Mouse (Mus musculus): ENCODE data around the gene Kcnh1.

Kcnh1 gene

DNA sequence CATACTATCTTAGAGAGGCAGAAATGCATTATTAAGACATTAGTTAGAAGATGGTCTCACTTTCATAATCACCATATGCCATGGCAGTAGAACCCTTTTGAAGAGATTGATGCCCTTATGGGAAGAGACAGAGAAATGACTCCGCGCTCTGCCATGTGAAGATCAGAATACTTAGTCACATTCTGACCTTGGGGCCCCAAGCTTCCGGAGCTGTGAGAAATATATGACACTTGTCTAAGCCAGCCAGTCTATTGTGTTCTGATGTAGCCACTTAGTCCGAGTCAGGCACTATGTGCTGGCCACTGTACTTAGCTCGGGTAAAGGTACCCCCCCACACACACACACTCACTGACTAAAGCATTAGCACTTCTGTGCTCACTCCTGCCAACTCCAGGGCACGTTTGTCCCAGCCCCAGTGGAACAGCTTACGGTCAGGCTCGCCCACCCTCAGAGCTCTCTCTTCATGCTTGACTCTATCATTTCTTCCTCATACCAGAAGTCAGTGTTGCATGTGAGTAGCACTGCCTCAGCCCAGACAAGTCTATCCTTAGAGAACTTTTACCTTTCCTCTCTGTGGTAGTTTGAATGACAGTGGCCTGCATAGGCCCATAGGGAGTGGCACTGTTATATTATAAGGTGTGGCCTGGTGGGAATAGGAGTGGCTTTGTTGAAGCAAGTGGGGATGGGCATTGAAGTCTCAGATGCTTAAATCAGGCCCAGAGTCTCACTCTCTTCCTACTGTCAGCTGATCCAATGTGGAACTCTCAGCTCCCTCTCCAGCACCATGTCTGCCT is 212.5 kb downstream of the Kcnh1 start:
- in situ Hi-C loops (cut with MboI, MseI), result loop anchor here in 1 of 2 experiments (5.0 kb wide), 1 partner anchor 74 kb away; no protein-coding TSS in a partner anchor

DNA sequence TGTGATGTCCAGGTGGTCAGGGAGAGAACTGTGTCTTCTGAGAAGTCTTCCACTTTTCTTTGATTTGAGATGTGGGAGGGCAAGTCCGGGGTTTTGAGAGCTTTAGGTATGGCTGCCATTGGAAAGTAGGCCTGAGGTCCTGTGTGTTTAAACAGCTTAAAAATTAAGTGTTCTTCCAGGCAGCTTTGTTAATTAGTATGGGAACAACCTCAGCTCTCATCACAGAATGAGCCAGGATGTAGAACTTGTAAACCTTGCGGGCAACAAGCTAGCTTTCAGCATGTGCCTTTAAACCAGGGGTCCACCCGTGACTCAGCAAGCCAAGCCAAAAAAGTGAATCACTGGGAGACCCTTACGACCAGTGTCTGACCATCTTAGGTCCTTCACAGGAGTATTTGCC is 214.6 kb downstream of the Kcnh1 start:
- in situ Hi-C loops (cut with MboI, MseI), result no loop called here

DNA sequence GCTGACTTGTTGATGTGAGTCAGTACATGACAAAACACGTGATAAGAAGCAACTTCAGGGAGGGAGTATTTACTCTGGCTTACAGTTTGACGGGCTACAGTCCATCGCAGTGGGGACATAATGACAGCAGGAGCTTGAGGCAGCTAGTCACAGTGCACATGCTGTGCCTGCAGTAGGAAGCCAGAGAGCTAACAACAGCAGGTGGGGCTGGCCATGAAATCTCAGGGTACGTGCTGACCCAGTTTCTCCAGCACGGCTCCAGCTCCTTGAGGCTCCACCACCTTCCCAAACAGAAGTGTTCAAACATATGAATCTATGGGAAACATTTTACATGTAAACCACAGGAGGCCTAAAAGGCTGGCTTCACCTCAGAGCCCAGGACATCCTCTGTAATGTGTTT is 216.0 kb downstream of the Kcnh1 start:
- in situ Hi-C loops (cut with MboI, MseI), result no loop called here

DNA sequence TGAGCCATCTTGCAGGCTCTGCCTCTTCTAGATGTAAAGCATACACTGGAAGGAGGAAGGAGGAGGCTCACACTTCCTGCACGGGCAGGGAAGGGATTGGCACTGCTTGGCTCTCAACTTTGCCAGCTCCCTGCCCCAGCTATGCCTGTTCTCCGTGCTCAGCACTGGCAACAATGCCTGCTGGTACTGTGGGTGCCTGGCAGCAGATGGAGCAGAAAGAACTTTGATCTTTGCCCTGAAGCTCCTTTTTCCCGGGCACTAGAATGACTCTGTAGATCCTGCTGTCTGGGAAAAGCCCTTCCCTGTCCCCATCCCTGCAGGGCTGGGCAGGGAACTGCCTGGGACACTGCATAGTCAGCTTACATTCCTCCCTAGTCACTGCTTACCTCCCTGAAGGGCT is 225.2 kb downstream of the Kcnh1 start:
- in situ Hi-C loops (cut with MboI, MseI), result no loop called here

DNA sequence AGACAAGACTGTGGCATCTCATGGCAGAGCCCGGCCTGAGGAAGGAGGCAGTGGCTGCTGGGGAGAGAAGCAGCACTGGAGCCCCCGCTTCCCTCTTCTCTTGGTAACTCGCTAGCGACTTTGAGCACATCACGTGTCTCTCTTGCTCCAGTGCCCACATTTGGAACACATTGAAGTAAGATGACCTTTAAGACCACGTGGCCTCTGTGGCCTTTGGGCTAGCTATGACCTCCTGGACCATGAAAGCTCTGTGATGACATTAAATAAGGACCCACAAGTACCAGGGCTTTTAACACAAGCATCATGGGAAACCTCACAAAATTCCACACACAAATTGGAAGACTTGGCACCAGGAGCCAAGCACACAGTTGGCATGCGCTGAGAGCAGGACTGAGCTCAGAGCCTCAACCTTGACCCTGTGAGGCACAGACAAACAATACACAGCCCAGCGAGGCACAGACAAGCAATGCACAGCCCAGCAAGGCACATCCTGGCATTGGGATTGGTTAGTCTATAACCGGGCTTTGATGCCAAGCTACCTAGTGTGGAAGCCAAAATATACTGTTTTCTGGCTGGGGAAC is 225.8 kb downstream of the Kcnh1 start:
- in situ Hi-C loops (cut with MboI, MseI), result no loop called here

DNA sequence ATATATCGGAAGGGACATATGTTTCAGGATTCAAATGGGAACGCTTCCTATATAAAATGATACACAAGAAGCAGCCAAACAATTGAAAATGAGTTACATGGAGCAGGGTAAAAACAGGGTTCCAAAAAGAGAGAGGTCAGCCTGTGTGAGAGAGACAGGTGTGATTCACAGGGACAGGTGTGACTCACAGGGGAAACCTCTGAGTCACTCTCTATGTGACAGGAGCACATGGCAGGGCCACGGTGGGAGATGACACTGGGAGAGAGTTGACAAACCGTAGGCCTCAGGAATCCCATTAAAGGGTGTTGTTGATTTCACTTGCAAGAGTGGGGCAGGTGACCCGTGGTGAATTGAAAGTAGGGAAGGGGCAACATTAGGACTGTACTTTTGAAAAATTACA is 228.6 kb downstream of the Kcnh1 start:
- in situ Hi-C loops (cut with MboI, MseI), result no loop called here

DNA sequence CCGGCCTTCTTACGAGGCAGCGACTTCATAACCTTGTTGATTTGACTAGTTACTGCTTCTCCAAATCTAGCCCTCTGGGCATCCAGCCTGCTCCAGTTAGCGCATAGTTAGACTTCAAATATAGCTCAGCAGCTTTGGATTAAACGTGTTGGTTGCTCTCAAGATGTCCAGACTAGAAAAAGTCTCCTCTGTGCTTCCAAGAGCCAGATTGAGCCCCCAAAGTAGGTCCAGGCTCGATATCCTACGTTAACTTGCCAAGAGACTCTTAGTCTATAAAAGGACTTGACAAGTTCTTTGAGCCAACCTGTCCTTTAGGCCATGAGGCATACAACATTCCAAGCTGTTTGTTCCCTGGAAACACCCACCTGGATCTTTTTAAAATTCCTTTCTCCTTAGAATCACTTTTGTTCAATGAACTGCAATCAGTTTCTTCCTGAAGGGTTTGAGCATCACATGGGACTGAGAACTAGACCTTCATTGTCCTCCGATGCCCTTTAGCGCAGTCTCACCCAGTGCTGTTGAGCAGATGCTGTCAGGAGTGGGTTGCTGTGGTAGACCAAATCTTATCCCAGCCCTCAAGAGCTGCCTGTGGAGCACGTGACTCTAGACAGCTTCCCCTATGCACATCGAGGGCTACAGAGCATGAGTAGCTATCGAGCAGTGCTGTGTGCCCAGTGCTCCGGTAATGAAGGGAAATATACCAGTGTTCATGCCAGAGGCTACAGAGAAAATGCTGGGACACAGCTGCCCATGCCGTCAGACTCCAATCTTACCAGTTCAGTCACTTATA is 231.0 kb downstream of the Kcnh1 start:
- in situ Hi-C loops (cut with MboI, MseI), result loop anchor here in 1 of 2 experiments (10.0 kb wide), 1 partner anchor 553 kb away; no protein-coding TSS in a partner anchor

DNA sequence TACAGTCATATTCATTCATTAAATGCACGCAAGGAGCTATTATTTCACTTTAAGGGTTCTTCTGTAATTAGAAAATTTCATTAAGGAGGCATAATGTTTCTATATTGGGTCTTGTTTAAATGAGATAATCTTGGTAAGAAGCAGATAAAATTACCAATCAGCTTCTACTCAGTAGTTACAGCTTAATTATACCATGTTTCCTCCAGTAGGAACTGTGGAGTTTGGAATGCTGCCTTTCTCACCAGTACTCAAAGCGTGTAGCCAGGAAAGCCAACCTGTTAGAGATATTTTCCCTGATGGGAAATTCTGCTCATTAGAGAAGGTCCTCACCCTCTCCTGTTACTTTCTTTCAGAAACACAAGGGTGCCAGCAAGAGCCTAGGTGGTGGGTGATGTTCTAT is 240.8 kb downstream of the Kcnh1 start:
- in situ Hi-C loops (cut with MboI, MseI), result loop anchor here in 1 of 2 experiments (10.0 kb wide), 1 partner anchor 247 kb away; no protein-coding TSS in a partner anchor

DNA sequence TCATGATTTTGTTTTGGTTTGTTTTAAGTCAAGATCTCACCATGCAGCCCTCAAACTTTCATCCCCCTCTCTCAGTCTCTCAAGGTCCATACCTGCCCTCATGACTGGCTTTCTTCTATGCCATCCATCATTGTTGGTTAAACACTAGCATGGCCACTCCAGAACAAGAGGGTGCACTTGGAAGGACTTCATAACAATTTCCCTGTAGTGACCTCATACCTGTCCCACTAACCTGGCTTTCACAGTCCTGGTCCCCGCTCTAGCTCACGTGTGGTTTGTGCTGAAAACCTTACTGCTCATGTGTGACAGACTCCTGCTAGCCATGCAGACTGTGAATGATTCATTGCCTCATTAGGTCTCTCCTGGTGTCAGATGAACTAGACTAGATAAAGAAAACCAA is 244.9 kb downstream of the Kcnh1 start:
- in situ Hi-C loops (cut with MboI, MseI), result loop anchor here in 1 of 2 experiments (10.0 kb wide), 1 partner anchor 251 kb away; no protein-coding TSS in a partner anchor

DNA sequence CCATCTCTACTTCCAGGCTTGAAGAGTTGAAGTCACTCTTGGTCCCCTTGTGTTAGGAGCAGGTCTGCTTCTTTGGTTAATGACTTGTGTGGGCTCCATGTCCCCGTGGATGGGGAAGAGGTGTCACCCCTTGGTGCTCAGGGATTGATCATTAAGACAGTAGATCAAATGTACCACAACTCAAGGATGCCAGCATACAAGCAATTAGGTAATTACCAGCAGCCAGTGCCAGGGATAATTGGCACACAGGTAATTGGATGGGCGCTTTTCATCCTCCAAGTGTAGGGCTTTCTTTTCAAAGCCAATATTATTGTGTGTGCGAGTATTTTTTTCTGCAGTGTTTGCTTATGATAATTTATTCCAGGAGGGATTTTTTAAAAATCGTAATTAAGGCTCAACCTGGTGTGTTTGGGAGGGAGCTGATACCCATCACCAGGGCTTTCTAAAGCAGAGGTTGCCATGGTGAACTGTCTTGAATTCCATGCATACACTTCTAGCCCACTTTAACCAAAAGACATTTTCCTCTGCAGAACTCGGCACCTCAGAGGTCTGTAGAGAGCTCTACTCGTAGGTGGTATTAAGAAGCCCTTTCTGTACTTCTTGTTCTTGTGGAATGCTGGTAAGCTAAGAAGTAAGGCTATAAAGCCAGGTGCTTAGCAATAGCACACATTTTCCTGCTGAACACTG is 248.7 kb downstream of the Kcnh1 start:
- in situ Hi-C loops (cut with MboI, MseI), result loop anchor here in 1 of 2 experiments (10.0 kb wide), 1 partner anchor 254 kb away; no protein-coding TSS in a partner anchor

DNA sequence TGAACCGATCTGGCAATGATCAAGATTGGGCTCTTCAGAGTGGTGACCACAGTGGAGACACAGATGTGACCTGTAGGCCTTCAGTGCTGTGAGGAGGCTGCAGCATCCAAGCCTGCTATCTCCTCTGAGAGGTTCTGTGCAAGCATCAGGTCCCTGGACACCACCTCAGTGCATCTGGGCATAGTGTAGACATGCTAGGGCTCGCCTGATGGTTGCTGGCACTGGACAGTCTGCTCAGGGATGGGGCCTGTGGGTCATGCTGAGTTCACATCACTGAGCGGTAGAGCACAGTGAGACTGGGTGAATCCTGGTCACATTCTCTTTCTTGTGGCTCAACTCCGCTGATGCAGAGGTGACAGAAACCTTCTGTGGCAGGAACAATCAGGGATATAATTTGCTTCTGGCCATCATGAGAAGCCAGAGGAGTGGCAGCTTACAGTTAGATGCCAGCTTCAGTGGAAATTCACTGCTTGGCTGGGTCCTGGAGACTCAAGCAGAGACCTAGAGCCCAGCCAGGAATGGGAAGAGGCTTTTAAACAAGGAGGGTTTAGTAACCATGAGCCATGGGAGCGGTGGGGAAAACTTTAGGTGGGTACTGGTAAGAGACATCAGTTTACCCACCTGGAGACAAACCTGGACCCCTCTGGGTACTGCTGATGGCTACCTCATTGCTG is 252.3 kb downstream of the Kcnh1 start:
- in situ Hi-C loops (cut with MboI, MseI), result no loop called here

DNA sequence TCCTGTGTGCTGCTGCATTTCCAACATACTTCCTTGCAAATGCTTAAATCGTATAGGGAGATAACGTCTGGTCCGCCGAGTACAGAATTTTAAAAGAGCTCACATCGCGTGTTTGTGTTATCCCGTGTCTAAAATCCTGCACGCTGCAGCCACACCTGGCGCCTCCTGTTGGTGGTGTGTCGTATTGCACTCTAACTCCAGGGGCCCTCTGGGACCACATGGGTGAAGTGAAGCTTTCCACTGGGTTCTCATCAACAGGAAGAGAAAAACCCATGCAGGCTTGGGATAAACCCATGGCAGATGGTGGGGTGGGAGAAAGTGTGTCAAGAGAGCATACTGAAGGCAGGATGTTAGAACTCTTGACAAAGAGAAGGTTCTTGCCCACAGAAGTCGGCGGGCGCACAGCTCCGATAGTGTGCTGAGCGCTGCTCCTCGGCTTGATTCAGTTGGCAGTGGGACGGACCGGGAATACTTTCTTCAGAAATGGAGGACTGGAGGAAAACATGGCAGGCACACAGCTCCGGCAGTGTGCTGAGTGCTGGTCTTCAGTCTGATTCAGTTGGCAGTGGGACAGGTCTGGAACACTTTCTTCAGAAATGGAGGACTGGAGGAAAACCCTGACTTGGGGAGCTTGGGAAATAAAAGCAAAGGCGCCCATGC is 253.6 kb downstream of the Kcnh1 start:
- in situ Hi-C loops (cut with MboI, MseI), result no loop called here

DNA sequence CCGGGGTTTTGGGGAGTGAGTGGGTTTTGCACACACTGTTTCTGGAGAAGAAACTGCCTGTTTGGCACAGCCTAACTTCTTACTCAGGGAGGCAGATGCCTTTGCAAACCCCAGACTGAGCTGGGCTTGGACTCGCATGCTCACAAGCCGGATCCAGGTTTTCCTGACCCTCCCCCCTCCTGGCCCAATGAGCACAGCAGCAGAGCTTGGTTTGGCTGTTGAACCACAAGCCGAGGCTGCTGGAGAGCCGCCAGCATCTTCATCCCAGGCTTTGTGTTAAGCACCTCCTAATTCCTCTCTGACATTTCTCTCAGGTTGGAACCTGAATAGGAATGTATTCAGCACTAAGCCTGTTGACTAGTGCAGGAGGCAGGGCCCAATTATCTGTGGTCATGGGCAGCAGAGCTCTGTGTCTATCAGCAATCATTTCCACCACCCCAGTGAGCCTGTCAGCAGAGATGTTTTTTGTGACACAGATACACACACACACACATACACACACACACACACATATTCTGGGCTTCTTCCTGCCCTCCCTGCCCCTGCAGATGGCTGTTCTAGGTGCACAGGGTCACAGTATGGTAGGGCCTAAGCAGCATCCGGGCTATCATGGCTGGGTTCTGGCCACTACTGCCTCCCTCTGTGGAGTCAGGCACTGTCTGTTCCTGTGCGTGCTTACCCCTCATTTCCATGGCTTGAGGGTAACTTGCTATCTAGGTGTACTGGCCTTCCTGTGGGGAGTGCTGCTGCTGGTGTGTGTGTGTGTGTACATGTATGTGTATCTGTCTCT is 254.3 kb downstream of the Kcnh1 start:
- in situ Hi-C loops (cut with MboI, MseI), result no loop called here

DNA sequence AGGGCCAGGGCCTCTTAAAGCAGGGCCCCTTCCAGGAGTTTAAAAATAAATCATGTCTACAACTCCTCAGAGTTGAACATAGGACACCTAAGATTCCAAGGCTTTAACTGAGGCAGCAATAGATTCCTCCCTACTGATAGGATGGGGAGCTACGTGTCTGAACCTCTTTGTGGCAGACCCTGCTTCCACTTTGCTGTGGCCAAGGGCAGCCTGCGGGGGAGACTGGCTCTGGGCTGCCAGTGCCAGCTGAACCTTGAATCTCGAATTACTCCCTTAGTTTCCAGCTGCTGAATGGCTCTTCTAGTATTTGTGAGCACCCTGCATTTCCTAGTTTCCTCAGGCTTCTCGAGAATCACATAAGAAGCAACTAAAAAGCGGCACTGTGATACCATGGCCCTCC is 255.6 kb downstream of the Kcnh1 start:
- in situ Hi-C loops (cut with MboI, MseI), result no loop called here

DNA sequence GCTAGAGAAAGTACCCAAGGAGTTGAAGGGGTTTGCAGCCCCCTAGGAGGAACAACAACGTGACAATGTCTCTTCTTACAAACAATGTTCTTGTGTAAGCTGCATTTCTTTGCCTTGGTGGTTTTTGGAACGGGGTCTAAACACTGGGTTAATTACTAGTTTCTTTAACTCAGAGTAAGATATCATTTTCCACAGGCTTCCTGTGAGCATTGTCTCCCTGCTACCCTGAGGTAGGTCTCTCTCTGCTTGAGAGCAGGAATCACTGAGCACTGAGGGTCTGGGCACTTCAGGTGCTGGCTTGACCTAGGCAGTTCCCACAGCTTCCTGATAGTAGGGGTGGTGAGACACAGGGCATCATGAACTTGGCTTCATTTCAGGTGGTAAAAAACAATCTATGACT is 257.1 kb downstream of the Kcnh1 start:
- in situ Hi-C loops (cut with MboI, MseI), result no loop called here

DNA sequence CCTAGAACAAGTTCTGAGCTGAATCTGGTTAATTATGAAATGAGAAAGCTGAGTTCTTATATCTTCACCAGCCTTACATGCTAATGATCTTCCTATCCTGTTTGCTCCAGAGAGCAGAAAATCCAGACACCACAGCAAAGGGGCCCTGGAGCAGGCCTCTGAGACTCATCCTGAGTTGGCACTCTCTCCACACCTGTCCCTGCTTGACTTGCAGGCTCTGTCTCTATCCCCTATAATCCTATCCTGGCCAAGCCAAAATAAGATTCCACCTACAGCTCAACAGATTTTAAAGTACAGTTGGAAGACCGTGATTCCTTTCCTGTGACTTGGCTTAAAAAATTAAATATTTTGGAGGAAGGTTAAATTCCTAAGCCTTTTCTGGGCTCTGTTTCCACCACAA is 257.9 kb downstream of the Kcnh1 start:
- in situ Hi-C loops (cut with MboI, MseI), result no loop called here

DNA sequence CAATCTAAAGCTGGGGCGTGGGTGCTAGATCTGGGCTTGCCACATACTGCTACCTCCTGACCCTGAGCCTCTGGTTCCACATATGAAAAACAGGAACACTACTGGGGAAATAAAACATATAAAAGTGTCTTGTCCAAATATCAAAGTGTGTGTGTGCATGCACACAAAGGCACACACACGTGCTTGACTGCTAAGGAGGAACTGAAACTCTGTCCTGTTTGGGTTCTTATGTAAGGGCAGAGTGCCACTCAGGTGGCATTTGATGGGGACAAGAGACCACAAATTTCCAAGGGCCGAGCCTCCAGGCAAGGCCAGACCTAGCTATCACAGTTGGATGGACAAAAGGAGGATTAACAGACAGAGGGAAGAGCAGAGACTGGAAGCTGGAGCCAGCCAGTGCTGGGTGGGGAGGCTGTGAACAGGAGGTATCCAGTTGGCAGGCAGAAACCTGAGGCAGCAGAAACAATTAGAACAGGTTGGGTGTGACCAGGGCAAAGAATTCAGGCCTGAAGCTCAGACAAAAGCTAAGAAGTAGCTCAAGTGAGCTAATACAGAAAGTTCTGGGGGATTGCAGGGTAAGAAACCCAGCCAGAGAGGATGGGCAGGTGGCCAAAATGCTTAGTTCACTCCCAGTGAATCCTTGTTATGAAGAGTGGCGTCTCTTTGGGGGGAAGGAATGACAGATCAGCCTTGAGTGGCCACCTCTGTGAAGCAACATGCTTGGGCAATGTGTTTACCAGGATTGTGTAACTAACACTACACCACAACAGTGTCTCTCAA is 259.2 kb downstream of the Kcnh1 start:
- in situ Hi-C loops (cut with MboI, MseI), result loop anchor here in 1 of 2 experiments (25.0 kb wide), 1 partner anchor 1613 kb away; no protein-coding TSS in a partner anchor

DNA sequence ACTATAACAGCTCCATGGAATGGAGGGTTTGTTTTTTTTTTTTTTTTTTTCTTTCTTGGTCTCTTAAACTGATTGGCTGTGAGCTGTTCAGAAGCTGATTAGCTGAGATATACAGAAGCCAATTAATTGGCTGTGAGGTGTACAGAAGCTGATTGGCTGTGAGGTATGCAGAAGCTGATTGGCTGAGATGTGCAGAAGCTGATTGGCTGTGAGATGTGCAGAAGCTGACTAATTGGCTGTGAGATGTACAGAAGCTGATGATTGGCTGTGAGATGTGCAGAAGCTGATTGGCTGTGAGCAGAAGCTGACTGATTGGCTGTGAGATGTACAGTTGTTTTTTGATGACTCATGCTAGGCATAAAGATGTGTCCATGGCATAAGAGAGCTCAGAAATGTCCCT is 259.9 kb downstream of the Kcnh1 start:
- in situ Hi-C loops (cut with MboI, MseI), result loop anchor here in 1 of 2 experiments (25.0 kb wide), 1 partner anchor 1612 kb away; no protein-coding TSS in a partner anchor

DNA sequence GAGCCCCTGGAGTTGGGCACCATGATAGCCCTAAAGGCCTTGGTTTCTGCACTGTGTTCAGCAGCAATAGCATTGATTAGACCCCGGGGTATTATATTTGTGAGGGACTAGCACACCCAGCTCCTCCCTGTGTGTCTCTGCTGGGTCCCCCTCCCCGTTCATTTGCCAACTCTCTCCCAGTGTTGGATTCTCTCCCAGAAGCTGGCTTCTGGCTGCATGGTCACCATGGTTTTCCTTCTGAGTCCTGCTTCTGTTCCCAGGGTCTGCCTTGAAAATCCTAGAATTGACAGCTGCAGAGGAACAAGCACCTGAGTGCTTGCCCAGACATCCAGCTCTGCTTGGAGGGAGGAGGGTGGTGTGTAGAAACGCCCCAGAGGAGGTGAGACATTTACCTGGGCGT is 261.1 kb downstream of the Kcnh1 start:
- in situ Hi-C loops (cut with MboI, MseI), result loop anchor here in 1 of 2 experiments (25.0 kb wide), 1 partner anchor 1611 kb away; no protein-coding TSS in a partner anchor
